Mouse (Mus musculus): ENCODE measurements around the gene Ltbp1.

The Ltbp1 gene

GRCm38 (mm10) chr17:75284876-75285708, 279.7 kb downstream of the Ltbp1 start:
- DNase-seq (ENCODE audit: low spot score in 2 of 2) = no peak

DNA sequence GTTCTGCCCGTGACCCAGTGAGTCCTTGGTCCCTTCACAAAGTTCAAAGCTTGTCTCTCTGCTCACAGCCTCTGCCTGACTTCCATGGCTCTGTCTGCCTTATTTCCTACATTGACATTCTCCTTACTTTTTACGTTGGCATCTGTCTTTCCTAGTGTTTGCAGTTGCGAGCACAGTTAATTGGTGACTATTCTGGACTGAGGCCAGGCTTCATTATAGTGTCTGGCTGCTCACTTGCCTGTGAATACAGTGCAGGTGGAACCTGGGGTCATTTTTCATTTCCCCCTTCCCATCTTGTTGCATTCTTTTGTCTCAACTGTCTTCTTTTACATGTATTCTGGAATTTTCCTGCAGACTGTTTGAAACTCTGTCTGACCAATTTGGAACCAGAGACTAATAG, 287.6 kb downstream of the Ltbp1 start:
- DNase-seq (ENCODE audit: low spot score in 2 of 2) = no peak

GRCm38 (mm10) chr17:75293725-75294124, 288.4 kb downstream of the Ltbp1 start:
- no peak for DNase-seq (ENCODE audit: low spot score in 2 of 2)

DNA sequence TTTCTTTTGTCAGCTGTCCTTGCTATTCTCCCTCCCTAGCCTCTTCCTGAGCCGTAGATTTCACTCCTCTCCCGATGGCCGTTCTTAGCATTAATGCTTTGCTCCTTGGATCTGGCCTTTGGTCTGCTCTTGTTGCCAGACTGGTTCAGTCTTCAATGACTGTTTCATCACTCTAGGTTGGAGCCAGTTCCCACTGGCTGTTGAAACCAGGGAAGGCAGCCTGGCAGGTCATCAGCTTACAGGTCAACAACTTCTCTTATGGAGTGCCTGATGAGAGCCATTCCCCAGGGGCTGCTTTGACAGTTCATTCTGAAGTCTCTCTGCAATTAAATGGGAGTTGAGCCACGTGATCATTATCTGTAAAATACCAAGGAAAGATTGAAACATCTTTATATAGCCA, 295.5 kb downstream of the Ltbp1 start:
- DNase-seq (ENCODE audit: low spot score in 2 of 2) = no peak

DNA sequence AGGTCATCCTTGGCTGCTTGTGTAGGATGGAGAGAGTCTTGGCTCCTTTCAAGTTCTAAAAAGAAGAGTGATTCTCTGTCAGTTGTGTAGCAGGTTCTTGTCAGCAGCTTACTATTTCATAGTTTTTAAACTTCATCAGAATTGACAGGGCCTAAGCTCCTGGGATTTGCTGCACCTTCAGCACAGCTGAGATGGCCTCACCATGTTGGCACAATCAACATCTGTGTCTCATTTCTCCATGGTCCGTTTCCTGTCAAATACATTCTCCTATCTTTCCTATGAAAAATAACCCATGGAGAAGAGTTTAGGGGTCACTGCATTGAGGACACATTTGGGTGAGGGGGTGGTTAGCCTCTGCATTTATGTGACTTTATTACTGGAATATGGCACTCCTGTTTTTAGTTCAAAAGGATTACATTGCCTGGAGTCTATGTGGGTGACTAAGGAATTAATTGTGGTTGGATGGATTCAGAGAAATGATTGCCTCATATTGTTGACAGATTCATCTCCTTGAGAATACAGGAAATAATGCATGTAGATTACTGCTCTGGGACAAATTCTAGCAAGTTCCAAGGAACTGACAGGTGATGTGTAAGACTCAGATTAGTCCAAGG, 299.5 kb downstream of the Ltbp1 start:
- no peak for DNase-seq (ENCODE audit: low spot score in 2 of 2)

- no peak for DNase-seq (ENCODE audit: low spot score in 2 of 2)
Measured at GRCm38 (mm10) chr17:75305714-75306113, 300.3 kb downstream of the Ltbp1 start.

DNA sequence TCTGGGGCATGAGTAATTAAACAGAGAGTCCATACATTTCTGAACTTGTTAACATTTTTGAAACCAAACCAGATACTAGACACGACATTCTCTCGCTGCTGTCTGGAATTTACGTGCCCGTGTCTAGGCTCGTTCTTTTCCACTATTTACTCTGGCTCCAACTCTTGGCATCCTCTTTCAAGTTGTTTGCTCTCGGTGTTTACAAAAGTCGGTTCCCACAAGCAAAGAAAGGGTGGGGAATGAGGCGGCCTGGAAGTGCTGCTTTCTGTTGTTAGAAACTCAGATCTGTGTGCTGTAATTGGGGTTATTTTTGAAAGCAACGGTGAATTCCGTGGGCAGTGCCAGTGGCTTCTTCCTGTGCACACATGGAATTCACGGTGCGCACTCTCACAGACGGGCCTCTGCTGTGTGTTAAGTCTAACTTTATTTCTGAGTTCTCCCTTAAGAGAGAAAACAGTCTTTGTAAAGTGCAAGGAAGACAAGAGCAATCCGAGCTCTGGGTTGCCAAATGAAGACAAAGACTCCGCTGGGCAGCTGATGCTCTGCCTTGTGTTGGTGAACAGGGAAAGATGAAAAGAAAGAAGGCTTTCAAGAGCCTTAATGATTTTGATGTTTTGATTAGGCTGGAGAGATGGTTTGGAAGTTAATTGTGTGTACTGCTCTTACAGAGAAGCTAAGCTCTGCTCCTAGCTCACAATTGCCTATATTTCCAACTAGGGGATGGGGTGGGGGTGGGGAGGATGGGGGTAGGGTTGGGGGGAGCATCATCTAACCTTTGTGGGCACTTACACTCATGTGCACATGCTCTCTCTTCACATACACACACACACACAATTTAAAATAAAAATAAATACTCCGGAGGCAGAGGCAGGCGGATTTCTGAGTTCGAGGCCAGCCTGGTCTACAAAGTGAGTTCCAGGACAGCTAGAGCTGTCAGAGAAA, 302.0 kb downstream of the Ltbp1 start:
- no peak for DNase-seq (ENCODE audit: low spot score in 2 of 2)

DNA sequence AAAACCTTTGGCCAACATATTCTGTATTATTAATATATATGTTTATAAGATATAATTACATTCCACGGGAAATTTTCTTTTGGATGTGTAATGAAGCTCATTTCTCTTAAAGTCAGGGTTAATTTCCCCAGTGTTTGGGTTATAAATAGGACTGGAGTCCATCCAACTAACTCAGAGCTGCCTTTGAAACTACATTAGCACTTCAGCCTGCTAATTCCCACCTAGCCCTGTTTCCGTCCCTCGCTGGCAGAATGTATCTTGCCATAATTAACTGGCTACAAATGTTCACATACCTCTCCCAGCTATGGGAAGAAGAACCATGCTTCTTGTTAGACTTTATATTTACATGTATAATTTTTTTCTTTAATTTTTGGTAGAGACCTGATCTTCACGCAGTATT, 311.7 kb downstream of the Ltbp1 start:
- DNase-seq (ENCODE audit: low spot score in 2 of 2) = no peak

DNA sequence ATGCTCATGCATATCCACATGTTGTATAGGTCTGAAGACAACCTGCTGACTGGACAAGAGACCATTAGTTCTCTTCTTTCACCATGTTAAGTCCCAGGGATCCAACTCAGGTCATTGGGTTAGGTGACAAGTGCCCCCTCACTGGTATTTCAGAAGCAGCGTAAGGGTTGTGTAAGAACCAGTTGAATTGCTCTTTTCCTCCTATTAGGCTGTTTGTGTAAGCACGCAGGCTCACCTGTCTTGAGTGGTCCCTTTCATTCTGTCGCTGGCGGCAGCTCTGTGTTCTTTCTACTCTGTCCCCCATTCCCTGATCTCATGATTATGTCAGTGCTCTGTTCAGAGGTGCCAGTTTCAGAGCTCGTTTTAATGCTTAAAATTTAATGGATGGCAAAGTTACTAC, 317.9 kb downstream of the Ltbp1 start:
- DNase-seq (ENCODE audit: low spot score in 2 of 2) = no peak

DNA sequence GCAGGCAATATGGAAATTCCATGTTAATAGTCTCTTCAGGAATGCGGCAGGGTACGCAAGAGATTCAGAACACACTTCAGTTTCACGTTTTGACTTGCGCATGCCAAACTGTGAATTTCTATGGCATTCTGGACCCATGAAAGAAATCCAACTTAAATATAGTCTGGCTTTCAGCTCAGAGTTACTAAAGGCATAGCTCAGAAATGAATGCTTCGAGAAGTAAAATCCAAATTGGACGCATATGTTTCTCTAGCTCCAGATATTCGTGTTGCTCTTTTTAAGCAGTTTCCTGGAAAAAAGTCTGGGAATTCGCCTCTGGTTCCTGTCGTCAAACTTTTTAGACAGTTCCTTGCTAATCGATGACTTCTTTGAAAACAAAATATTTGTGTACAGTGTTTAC, 318.4 kb downstream of the Ltbp1 start:
- DNase-seq (ENCODE audit: low spot score in 2 of 2) = no peak

DNA sequence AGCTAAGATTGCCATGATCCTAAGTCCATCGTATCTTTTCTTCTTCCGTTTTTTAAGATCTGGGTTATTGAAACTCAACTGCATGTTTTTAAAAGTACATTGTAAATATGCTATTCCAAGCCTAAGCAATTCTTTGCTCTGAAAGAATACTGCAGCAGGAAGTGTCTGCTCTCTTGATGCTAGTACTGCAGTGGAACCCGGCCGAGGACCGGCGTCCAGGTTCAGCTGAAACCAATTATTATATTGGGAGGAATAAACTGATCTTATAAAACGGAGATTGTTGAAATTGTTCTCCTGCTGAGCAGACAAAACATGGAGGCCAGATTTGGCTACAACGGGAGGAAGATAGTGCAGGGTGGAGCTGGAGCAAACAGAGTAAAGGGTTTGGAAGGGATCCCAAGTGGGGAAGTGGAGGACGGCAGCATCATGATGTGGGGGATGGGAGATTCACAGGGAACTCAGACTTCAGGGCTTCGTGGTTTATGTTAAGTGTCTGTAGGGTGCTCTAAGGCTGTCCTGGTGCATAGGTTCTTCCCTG, 322.8 kb downstream of the Ltbp1 start:
- no peak for DNase-seq (ENCODE audit: low spot score in 2 of 2)

DNA sequence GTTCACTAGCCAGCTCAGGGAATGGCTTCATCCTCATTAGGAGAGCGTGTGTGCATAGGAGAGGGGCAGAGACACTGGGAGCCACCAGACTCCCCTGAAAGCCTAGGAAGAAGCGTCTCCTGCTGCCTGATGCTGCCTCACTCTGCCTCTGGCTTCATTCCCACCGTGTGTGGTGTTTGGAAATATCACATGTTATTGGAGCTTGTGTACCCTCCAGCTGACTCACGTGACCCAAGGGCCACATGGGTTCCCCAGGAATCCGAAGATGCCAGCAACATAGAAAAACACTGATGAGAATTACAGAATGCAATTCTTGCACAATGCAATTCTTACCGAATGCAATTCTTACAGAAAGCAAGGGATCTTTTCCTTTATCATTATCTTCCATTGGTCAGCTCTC, 325.0 kb downstream of the Ltbp1 start:
- no peak for DNase-seq (ENCODE audit: low spot score in 2 of 2)

- no peak for DNase-seq (ENCODE audit: low spot score in 2 of 2)
Measured at GRCm38 (mm10) chr17:75331421-75331951, 326.1 kb downstream of the Ltbp1 start.

- no peak for DNase-seq (ENCODE audit: low spot score in 2 of 2)
Measured at GRCm38 (mm10) chr17:75332289-75332688, 326.9 kb downstream of the Ltbp1 start.

- DNase-seq (ENCODE audit: low spot score in 2 of 2) = no peak
Measured at GRCm38 (mm10) chr17:75333011-75333410, 327.6 kb downstream of the Ltbp1 start.

DNA sequence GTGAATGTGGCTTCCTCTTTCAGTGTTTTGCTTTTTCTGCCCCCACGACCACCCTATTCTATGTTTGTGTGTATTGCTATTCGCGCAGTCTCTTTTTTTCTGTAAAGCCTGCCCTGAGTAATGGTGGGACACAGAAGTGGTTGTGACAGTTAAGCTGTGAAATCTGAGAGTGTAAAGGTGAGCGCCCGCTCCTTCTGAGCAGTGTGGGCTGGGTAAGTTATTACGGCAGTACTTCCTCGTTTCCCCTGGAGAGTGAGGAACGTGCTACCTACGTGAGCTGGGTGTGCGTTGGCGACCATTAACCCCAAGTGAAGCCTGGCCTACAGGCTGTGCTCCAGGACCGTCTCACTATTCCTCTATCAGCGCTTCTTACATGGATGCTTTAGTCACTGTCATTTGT, 328.4 kb downstream of the Ltbp1 start:
- DNase-seq (ENCODE audit: low spot score in 2 of 2) = no peak

DNA sequence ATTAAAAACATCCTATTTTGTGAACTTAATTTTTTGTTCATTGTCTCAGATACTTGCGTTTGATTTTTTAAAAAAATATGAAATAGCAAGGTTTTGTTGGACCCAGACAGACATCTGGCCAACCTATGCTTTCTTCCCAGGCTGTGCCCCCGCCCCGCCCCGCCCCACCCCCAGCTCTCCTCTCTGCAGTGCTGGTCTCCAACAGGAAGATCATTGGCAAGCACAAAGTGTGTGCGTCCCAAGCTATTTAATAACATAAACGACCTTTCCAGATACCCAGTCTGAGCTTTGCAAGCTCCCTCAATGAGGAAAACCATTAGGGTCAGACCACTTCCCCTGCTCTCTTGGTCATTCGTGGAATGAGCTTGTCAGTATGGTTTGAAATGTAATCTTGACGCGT, 330.3 kb downstream of the Ltbp1 start:
- DNase-seq (ENCODE audit: low spot score in 2 of 2) = no peak

- DNase-seq (ENCODE audit: low spot score in 2 of 2) = no peak
Measured at GRCm38 (mm10) chr17:75341227-75341626, 335.9 kb downstream of the Ltbp1 start.

GRCm38 (mm10) chr17:75345116-75345515, 339.7 kb downstream of the Ltbp1 start:
- no peak for DNase-seq (ENCODE audit: low spot score in 2 of 2)

- no peak for DNase-seq (ENCODE audit: low spot score in 2 of 2)
Measured at GRCm38 (mm10) chr17:75347414-75347813, 342.0 kb downstream of the Ltbp1 start.

- DNase-seq (ENCODE audit: low spot score in 2 of 2) = no peak
Measured at GRCm38 (mm10) chr17:75349109-75349508, 343.7 kb downstream of the Ltbp1 start.

DNA sequence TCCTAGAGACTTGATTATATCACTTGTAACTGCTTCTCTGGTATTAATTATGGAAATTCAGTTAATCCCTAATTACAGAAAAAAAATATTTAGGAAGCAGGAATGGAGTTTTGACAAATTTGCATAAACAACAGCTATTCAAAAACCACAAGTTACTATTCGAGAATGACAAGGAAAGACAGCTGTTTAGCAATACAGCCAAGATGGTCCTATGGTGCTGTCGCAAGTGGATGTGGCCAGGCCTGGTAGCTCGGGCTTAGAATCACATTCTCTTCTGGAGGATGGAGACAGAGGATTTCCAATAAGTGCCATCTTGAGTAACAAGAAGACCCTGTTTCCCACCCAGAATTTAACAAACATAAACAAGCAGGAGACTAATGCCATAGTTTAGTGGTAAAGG, 344.2 kb downstream of the Ltbp1 start:
- DNase-seq (ENCODE audit: low spot score in 2 of 2) = no peak
